In genomic region chr13:119955567-119955966, GRCm38 (mm10) we compare ENCODE assay signal across 14 mouse cellular contexts. TPM values are rescaled to one million over a fixed set of nuclear protein-coding genes. Genes with fewer than 3 reads are reported as not detected.
"Had no signal": no experiment of that assay in that cellular context is flagged by ENCODE, and none has a peak within 500 bp of the region (broad histone marks: within the 10 kb centered on the region; RNA-seq: fewer than 3 reads in every experiment).

No protein-coding gene starts in this region.

RNA-seq across cellular contexts. Expression of gene B020031M17Rik, which starts 5.0 kb away (rescaled TPM):
- total RNA-seq: heart, postnatal 10 days; heart, postnatal 14 days; heart, postnatal 25 days; heart, postnatal 36 days; heart, postnatal 4 days; hindbrain, postnatal 0 days; layer of hippocampus, adult 18-20 months; layer of hippocampus, adult 2 months; layer of hippocampus, adult 8-10 months; layer of hippocampus, postnatal 10 days; layer of hippocampus, postnatal 14 days; layer of hippocampus, postnatal 25 days; layer of hippocampus, postnatal 36 days; left cerebral cortex, adult 18-20 months had no signal

RNA-seq across cellular contexts. Expression of gene Gm21761, which starts 26.5 kb away (rescaled TPM):
- total RNA-seq: heart, postnatal 10 days; heart, postnatal 14 days; heart, postnatal 25 days; heart, postnatal 36 days; heart, postnatal 4 days; hindbrain, postnatal 0 days; layer of hippocampus, adult 18-20 months; layer of hippocampus, adult 2 months; layer of hippocampus, adult 8-10 months; layer of hippocampus, postnatal 10 days; layer of hippocampus, postnatal 14 days; layer of hippocampus, postnatal 25 days; layer of hippocampus, postnatal 36 days; left cerebral cortex, adult 18-20 months had no signal
